ENCODE assay signal across 9 mouse cellular contexts in the genomic region with DNA sequence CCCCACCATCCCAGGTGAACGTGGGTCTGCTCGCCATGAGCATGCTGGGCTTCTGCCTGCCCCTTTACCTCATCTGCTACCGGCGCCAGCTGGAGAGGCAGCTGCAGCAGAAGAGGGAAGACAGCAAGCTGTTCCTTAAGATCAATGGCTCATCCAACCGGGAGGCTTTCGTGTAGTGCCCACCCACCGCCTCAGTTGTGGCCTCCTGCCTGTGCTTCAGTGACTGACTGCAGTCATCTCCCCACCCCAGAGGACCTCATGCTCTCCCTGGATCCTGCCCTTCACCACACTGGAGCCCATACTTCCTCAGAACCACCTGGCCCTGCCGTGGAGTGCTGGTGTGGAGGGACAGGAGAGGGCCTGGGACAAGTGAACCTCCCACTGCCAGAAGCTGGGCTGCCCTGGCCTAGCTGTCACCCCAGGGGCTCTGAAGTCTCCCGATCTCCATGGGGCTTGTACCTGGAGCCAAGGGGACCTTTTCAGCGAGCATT. TPM values are rescaled to one million over a fixed set of nuclear protein-coding genes. Genes with fewer than 3 reads are reported as not detected.
DNase-seq lines count a peak whose midpoint lies in the region; ATAC-seq and TF ChIP-seq lines count a peak whose summit lies in the region.
"Had no signal": no experiment of that assay in that cellular context is flagged by ENCODE, and none has a peak within 500 bp of the region (broad histone marks: within the 10 kb centered on the region; RNA-seq: fewer than 3 reads in every experiment).

No protein-coding gene starts in this region.

- no peak overlapping the region for H3K27ac ChIP-seq in heart, embryonic 12.5 days (ENCODE audit: poor library complexity, severe bottlenecking)
- no peak overlapping the region for H3K27ac ChIP-seq in heart, postnatal 0 days (ENCODE audit: low read depth)
- H3K27ac ChIP-seq in macrophage, result peak overlapping the region; percentile 98
- H3K27ac ChIP-seq in thymus, adult 2 months (ENCODE audit: control insufficient read depth, insufficient read depth, low read length), result peak overlapping the region; percentile 70

- DNase-seq in heart, postnatal 4 days, result no peak
- peak; percentile 68 for DNase-seq in brain, adult 2 months (ENCODE audit: low read depth, low spot score)
- no peak for DNase-seq in heart, postnatal 0 days (ENCODE audit: low spot score)
- peak; percentile 40 for DNase-seq in thymus, adult 2 months
- no peak for DNase-seq in adrenal gland, postnatal 36 days
- no peak for DNase-seq in cerebellum, adult 11 months

- 26% methylated on average over 10 of the region's 10 CpGs for WGBS in heart, embryonic 12.5 days
- 46% methylated on average over 10 of the region's 10 CpGs for WGBS in heart, postnatal 0 days
- WGBS in macrophage (ENCODE audit: missing documents), result 25% methylated on average over 10 of the region's 10 CpGs
- WGBS in thymus, adult 2 months, result 6% methylated on average over 10 of the region's 10 CpGs

- H3K4me3 ChIP-seq in heart, embryonic 12.5 days, result no peak overlapping the region
- no peak overlapping the region for H3K4me3 ChIP-seq in heart, postnatal 0 days (ENCODE audit: low read depth, low read length)
- H3K4me3 ChIP-seq in macrophage (ENCODE audit: inconsistent target), result no peak overlapping the region
- H3K4me3 ChIP-seq in thymus, adult 2 months (ENCODE audit: control insufficient read depth, insufficient read depth, low read length), result peak overlapping the region; percentile 9; the same call in 1 of the 2 replicates

- peak overlapping the region; percentile 22; the same call in 1 of the 2 replicates for H3K4me2 ChIP-seq in heart, embryonic 12.5 days
- peak overlapping the region; percentile 3; the same call in 1 of the 2 replicates for H3K4me2 ChIP-seq in heart, postnatal 0 days (ENCODE audit: low read depth, low read length)

- peaks cover 28% of the 10 kb centered on the region for H3K4me1 ChIP-seq in heart, embryonic 12.5 days (replicated peaks)
- peaks cover 10% of the 10 kb centered on the region; the same call in 1 of the 2 replicates for H3K4me1 ChIP-seq in heart, postnatal 0 days (ENCODE audit: control insufficient read depth, insufficient read depth)
- H3K4me1 ChIP-seq in thymus, adult 2 months (replicated peaks; ENCODE audit: control insufficient read depth, insufficient read depth, low read length), result peaks cover 52% of the 10 kb centered on the region

- TF ChIP-seq EP300 in heart, postnatal 0 days (IDR thresholded peaks at IDR 0.05; ENCODE audit: low read depth), result no peak

- no peak for TF ChIP-seq CTCF in heart, postnatal 0 days (IDR thresholded peaks at IDR 0.05; ENCODE audit: low read depth)
- TF ChIP-seq CTCF in thymus, adult 2 months (IDR thresholded peaks at IDR 0.05; ENCODE audit: borderline replicate concordance, control insufficient read depth, extremely low read depth, insufficient read depth, low read length, poor library complexity), result no peak

- H3K27me3 ChIP-seq in heart, embryonic 12.5 days (replicated peaks), result peaks cover 56% of the 10 kb centered on the region
- H3K27me3 ChIP-seq in heart, postnatal 0 days (ENCODE audit: control insufficient read depth, insufficient read depth, low read length), result peaks cover 13% of the 10 kb centered on the region; the same call in 1 of the 2 replicates
- H3K27me3 ChIP-seq in thymus, adult 2 months (ENCODE audit: control insufficient read depth, insufficient read depth, low read length), result no peaks in the 10 kb centered on the region

- no peaks in the 10 kb centered on the region for H3K36me3 ChIP-seq in heart, embryonic 12.5 days
- H3K36me3 ChIP-seq in heart, postnatal 0 days (replicated peaks; ENCODE audit: control insufficient read depth, insufficient read depth, low read length), result no peaks in the 10 kb centered on the region
- peaks cover 31% of the 10 kb centered on the region for H3K36me3 ChIP-seq in macrophage (ENCODE audit: inconsistent target)
- H3K36me3 ChIP-seq in thymus, adult 2 months (ENCODE audit: control insufficient read depth, insufficient read depth, low read length), result peaks cover 23% of the 10 kb centered on the region

- peak overlapping the region; percentile 47; the same call in 1 of the 2 replicates for H3K9ac ChIP-seq in heart, embryonic 12.5 days
- no peak overlapping the region for H3K9ac ChIP-seq in heart, postnatal 0 days (replicated peaks; ENCODE audit: low read depth, low read length)

- no peak for ATAC-seq in heart, embryonic 12.5 days (ENCODE audit: insufficient number of reproducible peaks, low FRiP score)
- no peak for ATAC-seq in heart, postnatal 0 days (ENCODE audit: insufficient read depth, low read depth)

- H3K79me2 ChIP-seq in macrophage (ENCODE audit: inconsistent target), result peaks cover 29% of the 10 kb centered on the region; the same call in 1 of the 2 replicates

- H3K9me3 ChIP-seq in heart, embryonic 12.5 days (replicated peaks), result no peaks in the 10 kb centered on the region
- no peaks in the 10 kb centered on the region for H3K9me3 ChIP-seq in heart, postnatal 0 days (replicated peaks; ENCODE audit: control insufficient read depth, low read length)
- H3K9me3 ChIP-seq: G1E had no signal

- no peak for TF ChIP-seq POLR2A in thymus, adult 2 months (IDR thresholded peaks at IDR 0.05; ENCODE audit: control insufficient read depth, extremely low read depth, insufficient read depth, low read length, poor library complexity)

RNA-seq across cellular contexts. Expression of a gene that starts 15.6 kb away (rescaled TPM):
- polyA plus RNA-seq in heart, embryonic 12.5 days (2016; fragmentation: Nextera tagmentation; extraction: Ambion mirVana), result 75.3 and 80.1 TPM in 2 replicates
- total RNA-seq in heart, postnatal 4 days (2021), result 100 to 1,000 TPM; 150 to 155 TPM
- total RNA-seq in heart, postnatal 0 days (2014; rRNA removed; ENCODE audit: low replicate concordance), result 58.4 and 59.6 TPM in 2 replicates
- 74.0 and 76.8 TPM in 2 replicates for polyA plus RNA-seq in heart, postnatal 0 days (2015; fragmentation: Nextera tagmentation; extraction: Ambion mirVana)
- total RNA-seq in macrophage (2018; cell fraction: chromatin; rRNA removed), result 100 to 1,000 TPM in 25 of 26 experiments, 10 to 100 TPM in 1; 81.1 to 352 (median 282) TPM
- 100 to 1,000 TPM; 242 to 357 (median 310) TPM for total RNA-seq in macrophage (2018; cell fraction: cytosol; rRNA removed)
- 100 to 1,000 TPM in 25 of 26 experiments, 10 to 100 TPM in 1; 98.7 to 332 (median 234) TPM for total RNA-seq in macrophage (2018; cell fraction: nucleus; rRNA removed)
- 282 to 582 TPM (median 340 TPM) in 3 replicates for polyA plus RNA-seq in macrophage (2018)
- 99.7 and 108 TPM in 2 replicates for polyA plus RNA-seq in thymus, adult 2 months (2012; rRNA removed)
- 100 to 1,000 TPM; 169 to 177 TPM for total RNA-seq in adrenal gland, postnatal 36 days (2021)

RNA-seq across cellular contexts. Expression of a gene that starts 40.9 kb away (rescaled TPM):
- 4.1 and 4.3 TPM in 2 replicates for polyA plus RNA-seq in heart, embryonic 12.5 days (2016; fragmentation: Nextera tagmentation; extraction: Ambion mirVana)
- 10 to 100 TPM in 1 of 2 experiments, 1 to 10 TPM in 1; 8.9 to 10.5 TPM for total RNA-seq in heart, postnatal 4 days (2021)
- total RNA-seq in heart, postnatal 0 days (2014; rRNA removed; ENCODE audit: low replicate concordance), result 3.6 and 6.0 TPM in 2 replicates
- 4.5 and 4.8 TPM in 2 replicates for polyA plus RNA-seq in heart, postnatal 0 days (2015; fragmentation: Nextera tagmentation; extraction: Ambion mirVana)
- 1,000 to 10,000 TPM in 1 of 26 experiments, 100 to 1,000 TPM in 23, 10 to 100 TPM in 2; 27.0 to 1,006 (median 669) TPM for total RNA-seq in macrophage (2018; cell fraction: chromatin; rRNA removed)
- 100 to 1,000 TPM; 216 to 691 (median 376) TPM for total RNA-seq in macrophage (2018; cell fraction: cytosol; rRNA removed)
- 1,000 to 10,000 TPM in 2 of 26 experiments, 100 to 1,000 TPM in 24; 102 to 1,167 (median 672) TPM for total RNA-seq in macrophage (2018; cell fraction: nucleus; rRNA removed)
- polyA plus RNA-seq in macrophage (2018), result 250 to 450 TPM (median 359 TPM) in 3 replicates
- 207 and 214 TPM in 2 replicates for polyA plus RNA-seq in thymus, adult 2 months (2012; rRNA removed)
- 10 to 100 TPM; 21.4 TPM for total RNA-seq in adrenal gland, postnatal 36 days (2021)

RNA-seq across cellular contexts. Expression of a gene that starts 58.4 kb away (rescaled TPM):
- polyA plus RNA-seq in heart, embryonic 12.5 days (2016; fragmentation: Nextera tagmentation; extraction: Ambion mirVana), result 17.3 and 17.5 TPM in 2 replicates
- 10 to 100 TPM; 23.4 to 26.9 TPM for total RNA-seq in heart, postnatal 4 days (2021)
- 55.9 and 64.6 TPM in 2 replicates for total RNA-seq in heart, postnatal 0 days (2014; rRNA removed; ENCODE audit: low replicate concordance)
- 28.7 and 29.2 TPM in 2 replicates for polyA plus RNA-seq in heart, postnatal 0 days (2015; fragmentation: Nextera tagmentation; extraction: Ambion mirVana)
- 100 to 1,000 TPM in 17 of 26 experiments, 10 to 100 TPM in 9; 32.1 to 200 (median 143) TPM for total RNA-seq in macrophage (2018; cell fraction: chromatin; rRNA removed)
- 10 to 100 TPM; 29.2 to 51.8 (median 41.0) TPM for total RNA-seq in macrophage (2018; cell fraction: cytosol; rRNA removed)
- total RNA-seq in macrophage (2018; cell fraction: nucleus; rRNA removed), result 100 to 1,000 TPM in 12 of 26 experiments, 10 to 100 TPM in 14; 30.5 to 167 (median 94.2) TPM
- polyA plus RNA-seq in macrophage (2018), result 20.3 to 48.0 TPM (median 38.4 TPM) in 3 replicates
- 149 and 164 TPM in 2 replicates for polyA plus RNA-seq in thymus, adult 2 months (2012; rRNA removed)
- 10 to 100 TPM; 27.9 to 48.1 TPM for total RNA-seq in adrenal gland, postnatal 36 days (2021)

RNA-seq across cellular contexts. Expression of a gene that starts 59.0 kb away (rescaled TPM):
- 12.3 and 13.8 TPM in 2 replicates for polyA plus RNA-seq in heart, embryonic 12.5 days (2016; fragmentation: Nextera tagmentation; extraction: Ambion mirVana)
- 10 to 100 TPM; 14.5 to 15.0 TPM for total RNA-seq in heart, postnatal 4 days (2021)
- total RNA-seq in heart, postnatal 0 days (2014; rRNA removed; ENCODE audit: low replicate concordance), result 20.2 and 21.6 TPM in 2 replicates
- polyA plus RNA-seq in heart, postnatal 0 days (2015; fragmentation: Nextera tagmentation; extraction: Ambion mirVana), result 9.6 and 10.0 TPM in 2 replicates
- total RNA-seq in macrophage (2018; cell fraction: chromatin; rRNA removed), result 10 to 100 TPM; 12.1 to 48.5 (median 29.0) TPM
- total RNA-seq in macrophage (2018; cell fraction: cytosol; rRNA removed), result 10 to 100 TPM in 24 of 26 experiments, 1 to 10 TPM in 2; 8.5 to 34.5 (median 14.6) TPM
- total RNA-seq in macrophage (2018; cell fraction: nucleus; rRNA removed), result 10 to 100 TPM; 17.7 to 87.3 (median 37.1) TPM
- 8.6 to 19.0 TPM (median 16.2 TPM) in 3 replicates for polyA plus RNA-seq in macrophage (2018)
- polyA plus RNA-seq in thymus, adult 2 months (2012; rRNA removed), result 4.7 and 4.8 TPM in 2 replicates
- total RNA-seq in adrenal gland, postnatal 36 days (2021), result 1 to 10 TPM; 8.7 TPM

Comparison
In these comparisons a context has a peak if more than half of its experiments do, and no peak if none do; other contexts are left out.
1. H3K27ac ChIP-seq: peak in macrophage (single experiment) and thymus, adult 2 months (single experiment); none in heart, embryonic 12.5 days (single experiment) and heart, postnatal 0 days (single experiment).
2. DNase-seq: peak in brain, adult 2 months (single experiment) and thymus, adult 2 months (single experiment); none in heart, postnatal 4 days (single experiment), heart, postnatal 0 days (single experiment), adrenal gland, postnatal 36 days (0 of 2) and cerebellum, adult 11 months (single experiment).
3. RNA of a gene that starts 40.9 kb away (polyA plus RNA-seq): 250 to 450 TPM in macrophage and 207 to 214 TPM in thymus, adult 2 months; 4.5 to 4.8 TPM in heart, postnatal 0 days and 4.1 to 4.3 TPM in heart, embryonic 12.5 days; every median in the first group is over 10 times any median in the second.